Mouse (Mus musculus) cerebellum, adult 2 months (tissue): ENCODE results near the gene Tank.

Source experiments
- CTCF ChIP-seq: fragments of 200-500 bp; IDR thresholded peaks from 2 replicates; pipeline ENCODE4 v1.5.1; 2011; ENCODE audit warnings: low read depth, mild to moderate bottlenecking, control low read depth, low read length, moderate library complexity, borderline replicate concordance; ENCODE audit not compliant: insufficient read depth
- POLR2A ChIP-seq: fragments of 200-500 bp; IDR thresholded peaks from 2 replicates; pipeline ENCODE4 v1.6.1; 2011; ENCODE audit warnings: low read length, control low read depth, borderline replicate concordance; ENCODE audit not compliant: insufficient read depth

DNA sequence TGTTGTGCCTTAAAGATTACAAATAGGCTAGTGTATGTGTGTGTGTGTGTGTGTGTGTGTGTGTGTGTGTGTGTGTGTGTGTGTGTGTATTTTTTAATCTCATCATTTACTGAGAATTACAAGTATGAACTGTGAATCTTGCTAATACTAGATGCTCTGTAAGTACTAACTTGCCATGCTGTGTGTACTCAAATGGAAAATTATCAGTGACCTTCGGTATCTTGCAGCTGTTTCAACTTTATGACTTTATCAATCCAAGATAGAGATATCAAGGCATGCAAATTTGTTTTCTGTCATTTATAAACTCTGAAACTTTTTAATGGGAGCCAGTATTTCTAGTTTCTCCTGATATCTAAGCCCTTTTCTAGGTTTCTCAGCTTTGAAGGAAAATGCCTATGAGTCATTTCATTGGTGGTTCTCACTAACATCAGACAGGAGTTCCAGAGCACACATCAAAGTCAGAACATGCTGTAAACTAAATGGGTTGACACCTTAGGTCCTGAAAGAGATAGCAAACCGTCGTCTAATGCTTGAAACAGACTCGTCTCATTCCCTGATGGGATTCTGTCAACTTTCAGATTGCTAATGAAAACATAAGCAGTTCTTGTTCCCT lies 6.9 kb upstream of the Tank start:
- TF ChIP-seq POLR2A = no peak
- no peak for TF ChIP-seq CTCF
